Mouse (Mus musculus): ENCODE data around the gene Qrich2. TPM values are rescaled to one million over a fixed set of nuclear protein-coding genes. Genes with fewer than 3 reads are reported as not detected.
A peak's percentile ranks its signal among the peaks of the same experiment; 100 is the strongest.

Gene Qrich2
- polyA plus RNA-seq, 1 experiment from 2014 or later, result 0.30 TPM

- Histone ChIP-seq H3K36me3 (no peaks in the 10 kb centered on the region), H3K4me2 (replicated peaks) (no peak overlapping the region), H3K27me3 (replicated peaks) (no peaks in the 10 kb centered on the region), H3K4me3 (replicated peaks) (no peak overlapping the region), H3K27ac (no peak overlapping the region), H3K9me3 (no peaks in the 10 kb centered on the region), H3K9ac (no peak overlapping the region), H3K4me1 (replicated peaks) (peaks cover 14% of the 10 kb centered on the region)
- 83% methylated on average over 3 of the region's 3 CpGs for WGBS
- ATAC-seq, result no peak
These were observed 57.0 kb downstream of the Qrich2 start for GRCm38 (mm10) chr11:116409008-116409407.

DNA sequence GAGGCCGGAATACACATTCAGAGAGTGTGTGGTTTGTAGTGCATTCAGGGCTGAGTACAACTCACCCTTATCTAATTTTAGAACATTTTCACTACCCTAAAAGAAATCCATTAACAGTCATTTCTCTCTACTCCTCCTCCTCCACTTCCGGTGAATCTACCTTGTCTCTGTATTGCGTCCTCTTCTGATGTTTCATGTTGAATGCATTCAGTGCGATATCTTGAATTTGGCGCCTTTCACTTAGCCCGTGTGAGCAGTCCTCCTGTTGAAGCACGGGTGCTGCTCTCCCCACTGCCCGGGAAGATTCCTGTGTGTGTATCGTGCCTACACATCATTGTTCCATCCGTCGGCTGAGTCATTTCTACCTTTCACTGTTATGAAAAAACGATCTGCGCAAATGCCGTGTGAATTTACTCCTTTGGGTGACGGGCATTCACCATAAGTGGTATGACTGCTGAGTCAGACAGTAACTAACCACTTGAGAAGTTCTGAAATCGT, 59.8 kb downstream of the Qrich2 start:
- 0 out of 2 replicates have a peak, but pooled peaks cover 6% of the 10 kb centered on the region for H3K36me3 ChIP-seq
- H3K27ac ChIP-seq, result no peak overlapping the region
- H3K27me3 ChIP-seq (replicated peaks), result no peaks in the 10 kb centered on the region
- H3K9ac ChIP-seq, result no peak overlapping the region
- H3K4me3 ChIP-seq (replicated peaks), result no peak overlapping the region
- 90% methylated on average over 16 of the region's 16 CpGs for WGBS
- no peak for ATAC-seq
- no peaks in the 10 kb centered on the region for H3K9me3 ChIP-seq
- H3K4me1 ChIP-seq (replicated peaks), result peaks cover 2% of the 10 kb centered on the region; the same call in 1 of the 2 replicates
- no peak overlapping the region for H3K4me2 ChIP-seq (replicated peaks)

- no peak overlapping the region for H3K9ac ChIP-seq
- 0 out of 2 replicates have a peak, but pooled peaks cover 1% of the 10 kb centered on the region for H3K4me1 ChIP-seq (replicated peaks)
- H3K27ac ChIP-seq, result no peak overlapping the region
- 87% methylated on average over 4 of the region's 4 CpGs for WGBS
- no peaks in the 10 kb centered on the region for H3K9me3 ChIP-seq
- no peak overlapping the region for H3K4me3 ChIP-seq (replicated peaks)
- H3K36me3 ChIP-seq, result 0 out of 2 replicates have a peak, but pooled peaks cover 6% of the 10 kb centered on the region
- no peak overlapping the region for H3K4me2 ChIP-seq (replicated peaks)
- no peaks in the 10 kb centered on the region for H3K27me3 ChIP-seq (replicated peaks)
- no peak for ATAC-seq
These were observed 60.4 kb downstream of the Qrich2 start for GRCm38 (mm10) chr11:116405601-116406000.

GRCm38 (mm10) chr11:116400560-116400959, 65.5 kb downstream of the Qrich2 start:
- WGBS, result 7% methylated on average over 4 of the region's 4 CpGs

GRCm38 (mm10) chr11:116398348-116398677, 67.7 kb downstream of the Qrich2 start:
- WGBS, result 80% methylated on average over 11 of the region's 11 CpGs
- H3K9me3 ChIP-seq, result no peaks in the 10 kb centered on the region

More at GRCm38 (mm10) chr11:116400560-116400959, 65.5 kb downstream of the Qrich2 start:
- no peak overlapping the region for H3K9ac ChIP-seq
- peak overlapping the region; percentile 56; the same call in 1 of the 2 replicates for H3K27ac ChIP-seq
- H3K4me3 ChIP-seq (replicated peaks), result no peak overlapping the region
- no peak overlapping the region for H3K4me2 ChIP-seq (replicated peaks)
- 0 out of 2 replicates have a peak, but pooled peaks cover 5% of the 10 kb centered on the region for H3K4me1 ChIP-seq (replicated peaks)
- H3K9me3 ChIP-seq, result no peaks in the 10 kb centered on the region
- 0 out of 2 replicates have a peak, but pooled peaks cover 6% of the 10 kb centered on the region for H3K36me3 ChIP-seq
- no peaks in the 10 kb centered on the region for H3K27me3 ChIP-seq (replicated peaks)
- ATAC-seq, result no peak

DNA sequence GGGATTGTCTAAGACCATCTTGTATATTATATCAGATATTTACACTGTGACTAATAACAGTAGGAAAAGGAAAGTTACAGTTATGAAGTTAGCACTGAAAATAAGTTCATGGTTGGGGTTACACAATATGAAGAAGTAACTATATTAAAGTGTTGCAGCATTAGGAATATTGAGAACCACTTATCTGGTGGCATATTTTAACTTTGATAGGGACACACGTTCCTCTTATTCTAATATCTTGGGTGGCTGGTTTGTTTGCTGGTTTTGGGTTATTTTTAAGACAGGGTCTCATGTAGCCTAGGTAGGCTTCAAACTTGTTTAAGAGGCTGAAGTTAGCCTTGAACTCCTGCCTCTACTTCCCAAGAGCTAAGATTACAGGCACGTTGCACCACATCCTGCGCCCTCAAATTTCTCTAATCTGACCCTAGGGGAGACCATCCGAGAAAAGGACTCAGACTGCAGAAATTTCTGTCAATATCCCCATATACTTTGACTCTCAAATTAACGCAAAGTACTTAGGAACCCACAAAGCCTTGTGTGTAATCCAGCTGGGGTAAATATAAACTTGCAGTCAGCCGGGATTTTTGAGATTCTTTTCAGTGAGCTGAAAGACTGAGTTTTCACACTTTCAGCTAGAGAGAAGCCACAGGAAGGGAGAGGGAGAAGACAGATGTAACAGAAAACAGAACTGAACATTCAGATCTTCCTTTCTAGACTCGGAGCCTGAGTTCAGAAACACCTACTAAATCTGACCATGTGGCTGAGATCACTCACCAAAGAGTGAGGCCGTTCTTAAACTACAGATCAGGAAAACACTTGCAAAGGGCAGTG, 68.3 kb downstream of the Qrich2 start:
- WGBS, result 51% methylated on average over 8 of the region's 8 CpGs
- ATAC-seq, result no peak
- Histone ChIP-seq H3K9ac (no peak overlapping the region), H3K4me2 (replicated peaks) (no peak overlapping the region), H3K9me3 (no peaks in the 10 kb centered on the region), H3K27me3 (replicated peaks) (no peaks in the 10 kb centered on the region), H3K4me1 (replicated peaks) (0 out of 2 replicates have a peak, but pooled peaks cover 5% of the 10 kb centered on the region), H3K4me3 (replicated peaks) (no peak overlapping the region), H3K27ac (0 out of 2 replicates have a peak overlapping the region, but pooled peaks have one; percentile 23), H3K36me3 (no peaks in the 10 kb centered on the region)

More at GRCm38 (mm10) chr11:116398348-116398677, 67.7 kb downstream of the Qrich2 start:
- H3K27me3 ChIP-seq (replicated peaks), result no peaks in the 10 kb centered on the region
- no peak overlapping the region for H3K4me2 ChIP-seq (replicated peaks)
- no peak overlapping the region for H3K4me3 ChIP-seq (replicated peaks)
- no peak for ATAC-seq
- H3K36me3 ChIP-seq, result 0 out of 2 replicates have a peak, but pooled peaks cover 5% of the 10 kb centered on the region
- H3K27ac ChIP-seq, result 0 out of 2 replicates have a peak overlapping the region, but pooled peaks have one; percentile 23
- H3K9ac ChIP-seq, result no peak overlapping the region
- H3K4me1 ChIP-seq (replicated peaks), result 0 out of 2 replicates have a peak, but pooled peaks cover 5% of the 10 kb centered on the region

GRCm38 (mm10) chr11:116396934-116397330, 69.1 kb downstream of the Qrich2 start:
- no peak overlapping the region for H3K4me2 ChIP-seq (replicated peaks)
- 97% methylated on average over 3 of the region's 3 CpGs for WGBS
- ATAC-seq, result no peak
- H3K4me3 ChIP-seq (replicated peaks), result no peak overlapping the region
- no peak overlapping the region for H3K9ac ChIP-seq
- no peak overlapping the region for H3K27ac ChIP-seq
- no peaks in the 10 kb centered on the region for H3K27me3 ChIP-seq (replicated peaks)
- H3K9me3 ChIP-seq, result no peaks in the 10 kb centered on the region
- H3K36me3 ChIP-seq, result no peaks in the 10 kb centered on the region
- 0 out of 2 replicates have a peak, but pooled peaks cover 5% of the 10 kb centered on the region for H3K4me1 ChIP-seq (replicated peaks)

- H3K36me3 ChIP-seq, result no peaks in the 10 kb centered on the region
- H3K4me1 ChIP-seq (replicated peaks), result 0 out of 2 replicates have a peak, but pooled peaks cover 5% of the 10 kb centered on the region
- ATAC-seq, result no peak
- no peak overlapping the region for H3K4me2 ChIP-seq (replicated peaks)
- 86% methylated on average over 11 of the region's 11 CpGs for WGBS
- H3K9me3 ChIP-seq, result no peaks in the 10 kb centered on the region
- no peak overlapping the region for H3K4me3 ChIP-seq (replicated peaks)
- no peak overlapping the region for H3K27ac ChIP-seq
- H3K27me3 ChIP-seq (replicated peaks), result no peaks in the 10 kb centered on the region
- H3K9ac ChIP-seq, result no peak overlapping the region
These were observed 69.6 kb downstream of the Qrich2 start for GRCm38 (mm10) chr11:116396276-116396933.

GRCm38 (mm10) chr11:116394769-116395168, 71.3 kb downstream of the Qrich2 start:
- Histone ChIP-seq H3K4me2 (replicated peaks) (no peak overlapping the region), H3K27me3 (replicated peaks) (no peaks in the 10 kb centered on the region), H3K27ac (no peak overlapping the region), H3K9ac (no peak overlapping the region), H3K36me3 (no peaks in the 10 kb centered on the region), H3K4me3 (replicated peaks) (no peak overlapping the region), H3K9me3 (no peaks in the 10 kb centered on the region), H3K4me1 (replicated peaks) (no peaks in the 10 kb centered on the region)
- 84% methylated on average over 4 of the region's 4 CpGs for WGBS
- no peak for ATAC-seq

Other genes with a start within 250 kb of the Qrich2 start
- 3.3 and 3.4 TPM in 2 replicates for gene Evpl, start 228.2 kb downstream of the Qrich2 start, polyA plus RNA-seq (2015; fragmentation: Nextera tagmentation; extraction: Ambion mirVana)
- gene Srp68, start 192.0 kb downstream of the Qrich2 start, polyA plus RNA-seq (2015; fragmentation: Nextera tagmentation; extraction: Ambion mirVana), result 95.2 and 96.7 TPM in 2 replicates
- gene Galr2, start 185.3 kb downstream of the Qrich2 start, polyA plus RNA-seq (2015; fragmentation: Nextera tagmentation; extraction: Ambion mirVana), result 0.19 and 0.21 TPM in 2 replicates
- 52.1 and 52.5 TPM in 2 replicates for gene Exoc7, start 159.0 kb downstream of the Qrich2 start, polyA plus RNA-seq (2015; fragmentation: Nextera tagmentation; extraction: Ambion mirVana)
- gene Foxj1, start 130.8 kb downstream of the Qrich2 start, polyA plus RNA-seq (2015; fragmentation: Nextera tagmentation; extraction: Ambion mirVana), result 0.66 and 0.77 TPM in 2 replicates
- 16.4 and 18.2 TPM in 2 replicates for gene Rnf157, start 53.2 kb downstream of the Qrich2 start, polyA plus RNA-seq (2015; fragmentation: Nextera tagmentation; extraction: Ambion mirVana)
- 48.8 and 50.7 TPM in 2 replicates for gene Ubald2, start 32.1 kb downstream of the Qrich2 start, polyA plus RNA-seq (2015; fragmentation: Nextera tagmentation; extraction: Ambion mirVana)
- gene Prpsap1, start 28.0 kb upstream of the Qrich2 start, polyA plus RNA-seq (2015; fragmentation: Nextera tagmentation; extraction: Ambion mirVana), result 210 and 225 TPM in 2 replicates
- gene Sphk1, start 64.7 kb upstream of the Qrich2 start, polyA plus RNA-seq (2015; fragmentation: Nextera tagmentation; extraction: Ambion mirVana), result 5.4 and 6.4 TPM in 2 replicates
- gene Ube2o, start 115.2 kb upstream of the Qrich2 start, polyA plus RNA-seq (2015; fragmentation: Nextera tagmentation; extraction: Ambion mirVana), result 8.4 and 8.8 TPM in 2 replicates
- gene Aanat, start 120.2 kb upstream of the Qrich2 start, polyA plus RNA-seq (2015; fragmentation: Nextera tagmentation; extraction: Ambion mirVana), result not detected in 2 replicates
- 8.4 and 8.9 TPM in 2 replicates for gene Rhbdf2, start 160.8 kb upstream of the Qrich2 start, polyA plus RNA-seq (2015; fragmentation: Nextera tagmentation; extraction: Ambion mirVana)
- 1.0 and 1.3 TPM in 2 replicates for gene Prcd, start 187.3 kb upstream of the Qrich2 start, polyA plus RNA-seq (2015; fragmentation: Nextera tagmentation; extraction: Ambion mirVana)
- gene Cygb, start 188.1 kb upstream of the Qrich2 start, polyA plus RNA-seq (2015; fragmentation: Nextera tagmentation; extraction: Ambion mirVana), result 12.5 and 12.9 TPM in 2 replicates

All from intestine, embryonic 15.5 days (tissue).